In genomic region chr3:55648299-55648698, GRCm38 (mm10) we compare ENCODE assay signal across 23 mouse cellular contexts.
DNase-seq lines count a peak whose midpoint lies in the region; ATAC-seq lines count a peak whose summit lies in the region.
"Had no signal": no experiment of that assay in that cellular context is flagged by ENCODE, and none has a peak within 500 bp of the region (broad histone marks: within the 10 kb centered on the region; RNA-seq: fewer than 3 reads in every experiment).

No protein-coding gene starts in this region.

- H3K36me3 ChIP-seq in midbrain, embryonic 13.5 days = peaks cover 32% of the 10 kb centered on the region
- 0 out of 2 replicates have a peak, but pooled peaks cover 7% of the 10 kb centered on the region for H3K36me3 ChIP-seq in midbrain, embryonic 16.5 days (ENCODE audit: control insufficient read depth, insufficient read depth, low read length)
- H3K36me3 ChIP-seq in forebrain, embryonic 15.5 days = peaks cover 24% of the 10 kb centered on the region
- H3K36me3 ChIP-seq: heart, embryonic 15.5 days; lung, embryonic 15.5 days had no signal

- H3K4me3 ChIP-seq in midbrain, embryonic 13.5 days (replicated peaks) = no peak overlapping the region
- no peak overlapping the region for H3K4me3 ChIP-seq in midbrain, embryonic 16.5 days (ENCODE audit: low read depth, low read length)
- no peak overlapping the region for H3K4me3 ChIP-seq in forebrain, embryonic 15.5 days
- H3K4me3 ChIP-seq: heart, embryonic 15.5 days; kidney, embryonic 15.5 days; left cerebral cortex, adult 2 months; limb, embryonic 15.5 days; lung, embryonic 15.5 days; neural tube, embryonic 15.5 days had no signal

- DNase-seq in cerebellum, postnatal 10 days = peak; percentile 47 to 62
- no peak for DNase-seq in frontal cortex, postnatal 14 days (ENCODE audit: low spot score in 2 of 2)
- DNase-seq in adrenal gland, postnatal 4 days (ENCODE audit: low spot score in 2 of 2) = no peak
- DNase-seq: adrenal gland, postnatal 36 days; heart, postnatal 36 days; kidney, adult 11 months; kidney, postnatal 36 days; lung, postnatal 4 days; thymus, adult 18-20 months; thymus, postnatal 4 days had no signal

- H3K27me3 ChIP-seq in midbrain, embryonic 13.5 days = no peaks in the 10 kb centered on the region
- H3K27me3 ChIP-seq in midbrain, embryonic 16.5 days (ENCODE audit: control insufficient read depth, insufficient read depth, low read depth, low read length) = no peaks in the 10 kb centered on the region
- H3K27me3 ChIP-seq in forebrain, embryonic 15.5 days = no peaks in the 10 kb centered on the region
- H3K27me3 ChIP-seq: heart, embryonic 15.5 days; kidney, embryonic 15.5 days; limb, embryonic 15.5 days; lung, embryonic 15.5 days; neural tube, embryonic 15.5 days; Patski had no signal

- no peak for ATAC-seq in cerebellum, adult (ENCODE audit: insufficient number of reproducible peaks, low FRiP score, low TSS enrichment)
- ATAC-seq in frontal cortex, adult (ENCODE audit: low TSS enrichment) = peak; percentile 29
- 0 out of 2 replicates have a peak, but pooled peaks have one; percentile 10 for ATAC-seq in midbrain, embryonic 13.5 days
- ATAC-seq in midbrain, embryonic 16.5 days = no peak
- ATAC-seq in forebrain, embryonic 15.5 days (replicated peaks) = 0 out of 2 replicates have a peak, but pooled peaks have one; percentile 20
- ATAC-seq: Patski had no signal

- H3K9ac ChIP-seq in midbrain, embryonic 13.5 days (replicated peaks) = no peak overlapping the region
- H3K9ac ChIP-seq in midbrain, embryonic 16.5 days (ENCODE audit: low read depth, low read length) = no peak overlapping the region
- no peak overlapping the region for H3K9ac ChIP-seq in forebrain, embryonic 15.5 days (replicated peaks)
- H3K9ac ChIP-seq: heart, embryonic 15.5 days; kidney, embryonic 15.5 days; limb, embryonic 15.5 days; liver, embryonic 14.5 days; lung, embryonic 15.5 days; neural tube, embryonic 15.5 days had no signal

- 55% methylated on average over 4 of the region's 4 CpGs for WGBS in midbrain, embryonic 13.5 days
- 45% methylated on average over 4 of the region's 4 CpGs for WGBS in midbrain, embryonic 16.5 days
- 49% methylated on average over 4 of the region's 4 CpGs for WGBS in forebrain, embryonic 15.5 days

- peaks cover 25% of the 10 kb centered on the region for H3K4me1 ChIP-seq in midbrain, embryonic 13.5 days (replicated peaks)
- H3K4me1 ChIP-seq in midbrain, embryonic 16.5 days (ENCODE audit: control insufficient read depth, insufficient read depth, low read length) = peaks cover 10% of the 10 kb centered on the region
- H3K4me1 ChIP-seq in forebrain, embryonic 15.5 days = peaks cover 14% of the 10 kb centered on the region
- H3K4me1 ChIP-seq: heart, embryonic 15.5 days had no signal

- H3K9me3 ChIP-seq in midbrain, embryonic 13.5 days = no peaks in the 10 kb centered on the region
- H3K9me3 ChIP-seq in midbrain, embryonic 16.5 days (replicated peaks; ENCODE audit: control insufficient read depth, low read length, poor library complexity, severe bottlenecking) = no peaks in the 10 kb centered on the region
- H3K9me3 ChIP-seq in forebrain, embryonic 15.5 days = no peaks in the 10 kb centered on the region
- H3K9me3 ChIP-seq: heart, embryonic 15.5 days; kidney, embryonic 15.5 days; limb, embryonic 15.5 days; lung, embryonic 15.5 days; neural tube, embryonic 15.5 days had no signal

- no peak overlapping the region for H3K4me2 ChIP-seq in midbrain, embryonic 13.5 days (replicated peaks)
- no peak overlapping the region for H3K4me2 ChIP-seq in midbrain, embryonic 16.5 days (ENCODE audit: low read length)
- H3K4me2 ChIP-seq in forebrain, embryonic 15.5 days (replicated peaks) = no peak overlapping the region
- H3K4me2 ChIP-seq: heart, embryonic 15.5 days; kidney, embryonic 15.5 days; limb, embryonic 15.5 days; lung, embryonic 15.5 days; neural tube, embryonic 15.5 days had no signal

- H3K27ac ChIP-seq in midbrain, embryonic 13.5 days = no peak overlapping the region
- H3K27ac ChIP-seq in midbrain, embryonic 16.5 days (ENCODE audit: low read length) = no peak overlapping the region
- H3K27ac ChIP-seq in forebrain, embryonic 15.5 days (replicated peaks) = no peak overlapping the region
- H3K27ac ChIP-seq: heart, embryonic 15.5 days; kidney, embryonic 15.5 days; left cerebral cortex, adult 2 months; limb, embryonic 15.5 days; liver, embryonic 14.5 days; lung, embryonic 15.5 days; neural tube, embryonic 15.5 days had no signal

Comparison
In these comparisons a context has a peak if more than half of its experiments do, and no peak if none do; other contexts are left out.
1. ATAC-seq: peak in frontal cortex, adult (single experiment), midbrain, embryonic 13.5 days (single experiment) and forebrain, embryonic 15.5 days (single experiment); none in cerebellum, adult (single experiment) and midbrain, embryonic 16.5 days (single experiment).
2. DNase-seq: peak in cerebellum, postnatal 10 days (2 of 2); none in frontal cortex, postnatal 14 days (0 of 2) and adrenal gland, postnatal 4 days (0 of 2).